Mouse (Mus musculus): Measurements from ENCODE around the gene Ubtd1.

GRCm38 (mm10) chr19:41994023-41994422, 12.5 kb downstream of the Ubtd1 start:
- TF ChIP-seq CTCF (IDR thresholded peaks at IDR 0.05; ENCODE audit: borderline replicate concordance, extremely low read depth, insufficient read depth, insufficient read length), result no peak
- no peak for TF ChIP-seq POLR2A (IDR thresholded peaks at IDR 0.05; ENCODE audit: borderline replicate concordance, extremely low read depth, insufficient read depth, insufficient read length, poor library complexity, severe bottlenecking)
